Mouse (Mus musculus) midbrain, embryonic 14.5 days (tissue): ENCODE measurements around the gene Tcf3. TPM values are rescaled to one million over a fixed set of nuclear protein-coding genes. Genes with fewer than 3 reads are reported as not detected.
A peak's percentile ranks its signal among the peaks of the same experiment; 100 is the strongest.

ENCODE experiments used
- ATAC-seq: fragments of 200-750 bp; cut with Nextera tagmentation; 2 replicates; pipeline ENCODE4 v1.8.0; 2017; ENCODE audit warnings: moderate number of reproducible peaks, moderate library complexity; ENCODE audit not compliant: low FRiP score, low TSS enrichment
- DNase-seq: peaks from one replicate; pipeline ENCODE4 v3.0.0-alpha.2; 2015
- H3K27ac ChIP-seq: fragments of 300-500 bp; sonication (generic); replicated peaks from 2 replicates; pipeline ENCODE4 v1.5.1; 2014; ENCODE audit warnings: mild to moderate bottlenecking, low read depth, low read length, moderate library complexity
- H3K27me3 ChIP-seq: fragments of 300-500 bp; sonication (generic); 2 replicates; pipeline ENCODE4 v1.6.1; 2014; ENCODE audit warnings: low read length, control low read depth, mixed read lengths; ENCODE audit not compliant: control insufficient read depth, insufficient read depth
- H3K36me3 ChIP-seq: fragments of 300-500 bp; sonication (generic); 2 replicates; pipeline ENCODE4 v1.6.1; 2014; ENCODE audit warnings: low read length, control low read depth; ENCODE audit not compliant: control insufficient read depth, insufficient read depth
- H3K4me1 ChIP-seq: fragments of 300-500 bp; sonication (generic); 2 replicates; pipeline ENCODE4 v1.6.1; 2014; ENCODE audit warnings: mild to moderate bottlenecking, antibody characterized with exemption, low read length, control low read depth; ENCODE audit not compliant: control insufficient read depth, insufficient read depth
- H3K4me2 ChIP-seq: fragments of 300-500 bp; sonication (generic); 2 replicates; pipeline ENCODE4 v1.6.1; 2014; ENCODE audit warnings: mild to moderate bottlenecking, low read length, moderate library complexity
- H3K4me3 ChIP-seq: fragments of 300-500 bp; sonication (generic); replicated peaks from 2 replicates; pipeline ENCODE4 v1.5.1; 2014; ENCODE audit warnings: low read depth, low read length
- H3K9ac ChIP-seq: fragments of 300-500 bp; sonication (generic); replicated peaks from 2 replicates; pipeline ENCODE4 v1.6.1; 2014; ENCODE audit warnings: mild to moderate bottlenecking, low read length, moderate library complexity
- H3K9me3 ChIP-seq: fragments of 300-500 bp; sonication (generic); 2 replicates; pipeline ENCODE4 v1.6.1; 2016; ENCODE audit warnings: low read length, control low read depth, mixed read lengths; ENCODE audit not compliant: control insufficient read depth
- WGBS: fragments of 180-500 bp; shearing (Covaris S2); extraction: QIAGEN DNeasy Blood & Tissue Kit; methylation state at CpG from one replicate; pipeline ENCODE4 v1.1.7; 2014; 5-methylcytosine and 5-hydroxymethylcytosine counted together
- polyA plus RNA-seq: library from polyadenylated mRNA; unstranded; fragments of >200 nt; fragmentation: Nextera tagmentation; extraction: Ambion mirVana; gene quantifications from 2 replicates; pipeline ENCODE4 v1.2.1, GENCODE M21; 2014

Tcf3 gene
- polyA plus RNA-seq, 1 experiment from 2014 or later, result 60.4 TPM

DNA sequence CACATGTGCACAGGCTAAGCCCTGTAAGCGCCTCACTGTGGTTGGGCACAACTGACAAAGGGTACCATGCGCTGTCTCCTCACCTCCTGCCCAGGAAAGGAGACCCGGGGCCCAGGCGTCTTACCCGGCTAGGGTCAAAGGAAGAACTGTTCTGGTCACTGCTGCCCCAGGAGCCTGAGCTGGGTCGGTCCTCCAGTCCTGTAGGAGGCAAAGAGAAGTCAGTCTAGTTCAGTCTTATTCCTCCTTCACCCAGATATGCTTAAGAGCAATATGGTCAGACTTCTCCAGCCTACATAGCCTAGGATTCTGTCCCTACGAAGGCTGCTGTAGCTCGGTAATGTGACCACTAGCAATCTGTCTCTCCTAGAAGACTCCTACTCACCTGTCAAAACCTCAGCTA is 12.2 kb downstream of the Tcf3 start:
- WGBS, result 95% methylated on average over 8 of the region's 8 CpGs
- Histone ChIP-seq H3K4me1 (0 out of 2 replicates have a peak, but pooled peaks cover 7% of the 10 kb centered on the region), H3K4me2 (no peak overlapping the region), H3K9me3 (no peaks in the 10 kb centered on the region), H3K4me3 (no peak overlapping the region), H3K9ac (no peak overlapping the region), H3K36me3 (peaks cover 86% of the 10 kb centered on the region), H3K27me3 (no peaks in the 10 kb centered on the region), H3K27ac (no peak overlapping the region)
- ATAC-seq, result no peak
- no peak for DNase-seq

DNA sequence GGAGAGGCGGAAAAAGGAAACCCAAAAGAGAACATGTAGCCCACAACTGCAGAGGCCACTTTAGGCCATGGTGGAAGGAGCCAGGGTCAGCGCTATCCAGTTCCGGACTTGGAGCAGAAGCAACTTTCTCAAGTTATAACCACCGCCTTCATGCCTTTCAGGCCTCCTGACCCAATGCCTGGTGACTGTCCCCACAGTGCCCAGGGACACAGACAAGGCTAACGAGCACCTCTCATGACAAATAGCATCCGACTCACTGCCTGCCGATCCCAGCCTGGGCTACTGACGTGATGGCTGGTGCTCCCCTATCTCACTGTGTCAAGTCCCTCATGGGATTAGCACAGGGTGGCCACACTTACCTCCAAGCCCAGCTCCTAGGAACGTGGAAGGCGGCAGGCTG is 12.7 kb downstream of the Tcf3 start:
- WGBS, result 92% methylated on average over 10 of the region's 10 CpGs
- Histone ChIP-seq H3K9me3 (no peaks in the 10 kb centered on the region), H3K36me3 (peaks cover 86% of the 10 kb centered on the region), H3K27ac (no peak overlapping the region), H3K4me2 (no peak overlapping the region), H3K4me3 (no peak overlapping the region), H3K4me1 (0 out of 2 replicates have a peak, but pooled peaks cover 7% of the 10 kb centered on the region), H3K9ac (no peak overlapping the region), H3K27me3 (no peaks in the 10 kb centered on the region)
- ATAC-seq (no peak), DNase-seq (no peak)

DNA sequence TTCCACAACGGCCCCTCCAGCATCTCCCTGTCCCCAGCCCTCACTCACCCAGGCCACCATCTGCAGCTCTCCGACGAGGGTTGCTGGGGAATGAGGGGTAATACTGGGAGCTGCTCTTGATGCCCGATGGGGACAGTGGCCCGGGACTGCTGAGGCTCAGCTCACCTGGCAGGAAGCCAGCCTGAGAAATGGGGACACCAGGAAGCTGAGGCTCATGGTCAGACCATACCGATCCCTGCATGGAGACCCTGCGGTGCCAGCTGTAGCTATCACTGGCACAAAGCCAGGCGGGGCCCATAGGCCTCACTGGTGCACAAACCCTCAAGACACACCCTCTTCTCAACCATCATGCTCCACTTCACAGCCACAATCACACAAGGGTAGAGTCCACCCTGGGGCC is 14.0 kb downstream of the Tcf3 start:
- DNase-seq (no peak), ATAC-seq (no peak)
- WGBS, result 72% methylated on average over 8 of the region's 8 CpGs
- H3K9ac ChIP-seq, result no peak overlapping the region; the same call in 1 of the 2 replicates
- 0 out of 2 replicates have a peak, but pooled peaks cover 7% of the 10 kb centered on the region for H3K4me1 ChIP-seq
- peak overlapping the region; percentile 55; the same call in 1 of the 2 replicates for H3K27ac ChIP-seq
- no peaks in the 10 kb centered on the region for H3K9me3 ChIP-seq
- H3K27me3 ChIP-seq, result no peaks in the 10 kb centered on the region
- H3K4me3 ChIP-seq, result no peak overlapping the region
- peaks cover 86% of the 10 kb centered on the region for H3K36me3 ChIP-seq
- no peak overlapping the region for H3K4me2 ChIP-seq

DNA sequence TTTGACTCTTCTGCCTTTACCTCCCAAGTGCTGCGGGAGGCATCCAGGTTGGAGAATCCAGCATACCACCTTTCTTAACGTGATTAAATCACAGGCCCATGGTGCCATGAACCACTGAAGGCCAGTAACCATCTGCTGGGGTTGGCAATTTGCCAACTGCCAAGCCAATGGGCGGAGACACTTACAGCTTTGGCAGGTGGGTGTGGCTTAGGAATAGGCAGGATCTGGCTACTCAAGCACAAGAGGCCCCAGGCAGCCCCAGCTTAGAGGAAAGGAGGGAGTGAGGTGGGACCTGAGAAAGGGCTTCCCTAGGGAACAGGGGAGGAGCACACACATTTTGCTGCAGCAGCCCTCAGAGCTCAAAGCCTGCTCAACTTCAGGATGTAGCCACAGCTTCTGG is 15.1 kb downstream of the Tcf3 start:
- H3K4me1 ChIP-seq, result 0 out of 2 replicates have a peak, but pooled peaks cover 5% of the 10 kb centered on the region
- H3K9me3 ChIP-seq, result no peaks in the 10 kb centered on the region
- H3K9ac ChIP-seq, result no peak overlapping the region; the same call in 1 of the 2 replicates
- ATAC-seq (peak; percentile 59), DNase-seq (peak; percentile 81)
- H3K4me3 ChIP-seq, result no peak overlapping the region
- WGBS, result 43% methylated on average over 3 of the region's 3 CpGs
- no peaks in the 10 kb centered on the region for H3K27me3 ChIP-seq
- H3K27ac ChIP-seq, result peak overlapping the region; percentile 26; the same call in 1 of the 2 replicates
- no peak overlapping the region for H3K4me2 ChIP-seq
- peaks cover 86% of the 10 kb centered on the region for H3K36me3 ChIP-seq

DNA sequence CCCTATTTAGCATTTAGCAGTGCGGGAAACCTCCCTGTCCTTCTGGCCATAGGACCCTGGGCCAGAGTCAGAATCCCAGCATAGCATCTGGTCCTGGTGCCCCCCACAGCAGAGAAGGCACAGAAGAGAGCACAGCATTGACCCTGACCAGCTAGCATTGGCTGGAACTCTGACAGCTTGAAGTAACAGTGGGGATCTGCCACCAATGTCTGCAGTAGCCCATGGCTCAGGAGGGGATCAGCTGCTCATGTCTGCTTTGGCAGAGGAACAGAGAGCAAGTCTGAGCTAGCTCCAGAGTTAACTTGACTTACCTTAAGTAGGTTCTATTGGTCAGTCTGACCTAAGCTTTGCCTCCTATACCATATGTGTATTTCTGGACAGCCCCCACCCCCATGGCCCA is 15.6 kb downstream of the Tcf3 start:
- H3K4me3 ChIP-seq, result no peak overlapping the region
- peak overlapping the region; percentile 26; the same call in 1 of the 2 replicates for H3K27ac ChIP-seq
- H3K4me2 ChIP-seq, result no peak overlapping the region
- no peaks in the 10 kb centered on the region for H3K27me3 ChIP-seq
- H3K9me3 ChIP-seq, result no peaks in the 10 kb centered on the region
- 87% methylated on average over 1 of the region's 1 CpGs for WGBS
- ATAC-seq (no peak), DNase-seq (no peak)
- H3K9ac ChIP-seq, result no peak overlapping the region
- peaks cover 90% of the 10 kb centered on the region for H3K36me3 ChIP-seq
- H3K4me1 ChIP-seq, result 0 out of 2 replicates have a peak, but pooled peaks cover 5% of the 10 kb centered on the region

DNA sequence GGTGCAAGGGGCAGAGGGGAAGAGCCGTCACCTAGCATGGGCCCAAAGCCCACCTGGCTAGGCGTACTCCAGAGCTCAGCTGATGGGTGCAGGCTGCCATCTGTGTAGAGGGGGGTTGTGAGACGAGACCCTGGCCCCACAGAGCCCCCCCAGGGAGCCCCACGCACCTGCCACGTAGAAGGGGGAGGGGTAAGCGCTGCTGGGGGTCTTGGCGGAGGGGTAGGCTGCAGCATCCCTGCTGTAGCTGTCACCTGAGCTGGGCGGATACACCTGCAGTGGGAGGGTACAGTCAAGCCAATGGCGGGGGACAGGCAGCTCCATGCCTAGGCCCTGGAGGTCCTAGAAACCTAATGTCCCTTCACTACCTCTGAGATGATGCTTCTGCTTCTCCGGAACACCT is 16.1 kb downstream of the Tcf3 start:
- Histone ChIP-seq H3K4me3 (no peak overlapping the region), H3K27ac (no peak overlapping the region), H3K4me2 (no peak overlapping the region), H3K4me1 (0 out of 2 replicates have a peak, but pooled peaks cover 5% of the 10 kb centered on the region), H3K36me3 (peaks cover 95% of the 10 kb centered on the region), H3K27me3 (no peaks in the 10 kb centered on the region), H3K9ac (no peak overlapping the region), H3K9me3 (no peaks in the 10 kb centered on the region)
- WGBS, result 93% methylated on average over 10 of the region's 10 CpGs
- DNase-seq (no peak), ATAC-seq (no peak)

DNA sequence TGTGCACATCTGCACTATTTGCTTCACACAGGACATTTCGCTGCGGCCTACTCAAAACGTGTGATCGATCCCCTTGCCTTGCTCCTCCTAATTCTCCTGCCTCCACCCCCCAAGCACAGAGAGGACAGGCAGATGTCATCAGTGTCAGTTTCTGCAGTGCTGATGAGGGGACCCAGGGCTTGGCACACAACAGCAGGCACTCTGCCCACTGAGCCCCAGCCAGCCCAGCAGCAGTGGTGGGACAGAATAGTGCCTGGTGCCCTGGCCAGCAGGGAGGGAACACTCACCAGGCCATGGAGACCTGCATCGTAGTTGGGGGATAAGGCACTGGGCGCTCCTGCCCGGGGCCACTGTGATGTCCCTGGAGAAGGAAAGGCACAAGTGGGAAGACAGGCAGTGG is 17.9 kb downstream of the Tcf3 start:
- H3K9me3 ChIP-seq, result no peaks in the 10 kb centered on the region
- no peak overlapping the region for H3K4me3 ChIP-seq
- H3K36me3 ChIP-seq, result peaks cover 99% of the 10 kb centered on the region
- no peak overlapping the region for H3K9ac ChIP-seq
- no peak for ATAC-seq
- 93% methylated on average over 7 of the region's 7 CpGs for whole genome bisulfite sequencing
- H3K4me2 ChIP-seq, result no peak overlapping the region
- no peaks in the 10 kb centered on the region for H3K27me3 ChIP-seq
- H3K27ac ChIP-seq, result no peak overlapping the region
- no peak for DNase-seq
- H3K4me1 ChIP-seq, result 0 out of 2 replicates have a peak, but pooled peaks cover 5% of the 10 kb centered on the region

DNA sequence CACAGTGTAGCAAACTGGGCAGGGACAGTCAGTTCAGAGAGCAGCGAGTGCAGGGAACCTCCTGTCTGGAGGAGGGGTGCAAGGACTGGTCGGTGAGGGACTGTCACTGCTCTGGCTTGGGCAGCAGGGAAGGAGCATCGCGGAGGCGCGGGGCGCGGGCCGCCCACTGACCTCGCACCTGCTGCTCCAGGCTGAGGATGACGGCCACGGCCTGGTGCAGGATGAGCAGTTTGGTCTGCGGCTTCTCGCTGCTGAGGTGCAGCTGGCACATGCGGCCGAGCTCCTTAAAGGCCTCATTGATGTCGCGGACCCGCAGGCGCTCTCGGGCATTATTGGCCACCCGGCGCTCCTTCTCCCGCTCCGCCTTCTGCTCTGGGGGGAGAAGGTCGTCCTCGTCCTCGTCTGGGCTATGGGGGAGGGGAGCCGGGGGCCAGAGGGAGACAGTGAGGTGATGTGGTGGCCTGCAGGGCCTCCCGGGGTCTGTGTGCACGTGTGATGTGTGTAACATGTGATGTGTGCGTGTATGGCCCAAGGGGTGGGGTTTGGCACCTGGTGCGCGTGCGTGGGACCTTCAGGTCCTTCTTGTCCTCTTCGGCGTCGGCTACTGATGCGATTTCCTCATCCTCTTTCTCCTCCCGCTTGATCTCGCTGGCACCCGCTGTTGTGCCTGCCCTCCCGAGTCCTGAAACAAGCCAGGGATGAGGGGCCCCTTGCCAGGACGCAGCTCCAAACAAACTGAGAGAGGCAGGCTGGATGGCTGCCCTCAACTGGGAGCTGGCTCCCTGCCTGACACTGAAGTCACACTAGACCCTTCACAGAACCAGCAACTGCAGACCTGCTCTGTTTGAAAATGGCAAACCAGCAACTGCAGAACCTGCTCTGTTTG is 20.5 kb downstream of the Tcf3 start:
- H3K9me3 ChIP-seq, result no peaks in the 10 kb centered on the region
- no peak for ATAC-seq
- WGBS, result 83% methylated on average over 44 of the region's 44 CpGs
- H3K4me3 ChIP-seq, result no peak overlapping the region
- peaks cover 85% of the 10 kb centered on the region for H3K36me3 ChIP-seq
- H3K27me3 ChIP-seq, result no peaks in the 10 kb centered on the region
- H3K9ac ChIP-seq, result no peak overlapping the region
- DNase-seq, result no peak
- no peaks in the 10 kb centered on the region for H3K4me1 ChIP-seq
- H3K4me2 ChIP-seq, result no peak overlapping the region
- no peak overlapping the region for H3K27ac ChIP-seq

DNA sequence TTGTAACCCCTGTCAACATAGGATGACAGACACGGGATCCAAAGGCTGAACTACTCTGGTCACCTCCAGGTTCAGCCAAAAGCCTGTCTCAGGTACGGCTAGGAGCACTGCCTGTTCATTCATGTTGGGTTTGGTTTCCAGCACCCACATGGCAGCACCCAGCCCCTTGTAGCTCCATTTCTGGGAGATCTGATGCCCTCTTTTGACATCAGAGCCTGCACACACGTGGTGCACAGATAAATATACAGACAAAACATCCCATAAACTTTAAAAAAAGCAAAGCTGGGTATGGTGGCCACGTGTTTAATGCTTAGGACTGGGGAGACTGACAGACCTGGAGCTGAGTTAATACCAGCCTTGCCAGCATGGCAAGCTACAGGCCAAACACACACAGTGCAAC is 25.5 kb downstream of the Tcf3 start:
- Histone ChIP-seq H3K4me1 (peaks cover 17% of the 10 kb centered on the region), H3K36me3 (peaks cover 49% of the 10 kb centered on the region), H3K4me3 (no peak overlapping the region), H3K27ac (no peak overlapping the region), H3K9ac (no peak overlapping the region), H3K9me3 (no peaks in the 10 kb centered on the region), H3K4me2 (0 out of 2 replicates have a peak overlapping the region, but pooled peaks have one; percentile 95), H3K27me3 (no peaks in the 10 kb centered on the region)
- no peak for DNase-seq
- 54% methylated on average over 4 of the region's 4 CpGs for WGBS
- ATAC-seq, result no peak
